Comparison of ENCODE assay signal across 9 mouse cellular contexts in genomic region chr5:131643176-131644174, GRCm38 (mm10).
DNase-seq lines count a peak whose midpoint lies in the region; ATAC-seq lines count a peak whose summit lies in the region.
"Had no signal": no experiment of that assay in that cellular context is flagged by ENCODE, and none has a peak within 500 bp of the region (broad histone marks: within the 10 kb centered on the region; RNA-seq: fewer than 3 reads in every experiment).

No protein-coding gene starts in this region.

- intact Hi-C loops in left cerebral cortex, postnatal 36 days (cut with DNase I): loop anchor here (10.0 kb wide), 1 partner anchor 109 kb away; no protein-coding TSS in a partner anchor

- no peak overlapping the region for H3K4me3 ChIP-seq in kidney, embryonic 14.5 days (ENCODE audit: low read length)
- H3K4me3 ChIP-seq: liver, embryonic 15.5 days had no signal

- 47% methylated on average over 23 of the region's 23 CpGs for WGBS in kidney, embryonic 14.5 days

- no peaks in the 10 kb centered on the region for H3K9me3 ChIP-seq in kidney, embryonic 14.5 days (ENCODE audit: control insufficient read depth, low read length)
- H3K9me3 ChIP-seq: liver, embryonic 15.5 days had no signal

- peaks cover 31% of the 10 kb centered on the region for H3K4me1 ChIP-seq in kidney, embryonic 14.5 days (ENCODE audit: control insufficient read depth, insufficient read depth, low read length)

- peak; percentile 27 for DNase-seq in gastrocnemius, postnatal 25 days
- no peak for DNase-seq in gastrocnemius, postnatal 4 days (ENCODE audit: low spot score in 2 of 2)
- DNase-seq in frontal cortex, postnatal 25 days (ENCODE audit: low spot score in 2 of 2): peak; percentile 28 to 39
- DNase-seq in left cerebral cortex, postnatal 36 days (ENCODE audit: low spot score in 2 of 2): peak; percentile 57 to 73
- peak; percentile 64 to 71 for DNase-seq in right cerebral cortex, adult 2 months (ENCODE audit: low spot score in 2 of 2)
- no peak for DNase-seq in adrenal gland, postnatal 36 days
- no peak for DNase-seq in adipocyte (ENCODE audit: low spot score)

- H3K4me2 ChIP-seq in kidney, embryonic 14.5 days (replicated peaks; ENCODE audit: low read depth, low read length): peak overlapping the region; percentile 8; the same call in 1 of the 2 replicates
- H3K4me2 ChIP-seq: liver, embryonic 15.5 days had no signal

- peak; percentile 67; the same call in 1 of the 2 replicates for ATAC-seq in kidney, embryonic 14.5 days (ENCODE audit: low FRiP score, low TSS enrichment)

- no peaks in the 10 kb centered on the region for H3K36me3 ChIP-seq in kidney, embryonic 14.5 days (ENCODE audit: control insufficient read depth, insufficient read depth, low read length)
- H3K36me3 ChIP-seq: liver, embryonic 15.5 days had no signal

- no peak overlapping the region for H3K9ac ChIP-seq in kidney, embryonic 14.5 days (ENCODE audit: low read depth, low read length)
- H3K9ac ChIP-seq: liver, embryonic 15.5 days had no signal

- no peaks in the 10 kb centered on the region for H3K27me3 ChIP-seq in kidney, embryonic 14.5 days (ENCODE audit: control insufficient read depth, insufficient read depth, low read length)
- H3K27me3 ChIP-seq: liver, embryonic 15.5 days had no signal

- peak overlapping the region; percentile 65; the same call in 1 of the 2 replicates for H3K27ac ChIP-seq in kidney, embryonic 14.5 days (ENCODE audit: low read depth, low read length)
- H3K27ac ChIP-seq: liver, embryonic 15.5 days had no signal

Comparison
In these comparisons a context has a peak if more than half of its experiments do, and no peak if none do; other contexts are left out.
1. DNase-seq: peak in gastrocnemius, postnatal 25 days (single experiment), frontal cortex, postnatal 25 days (2 of 2), left cerebral cortex, postnatal 36 days (2 of 2) and right cerebral cortex, adult 2 months (2 of 2); none in gastrocnemius, postnatal 4 days (0 of 2), adrenal gland, postnatal 36 days (0 of 2) and adipocyte (single experiment).